Mouse (Mus musculus): ENCODE measurements at regions not wholly inside any gene's neighbourhood (a gene's known extent, or its start where the extent isn't known, plus 50 kb on each side); places are given as distances from the start of the nearest gene placed in this dataset.

DNA sequence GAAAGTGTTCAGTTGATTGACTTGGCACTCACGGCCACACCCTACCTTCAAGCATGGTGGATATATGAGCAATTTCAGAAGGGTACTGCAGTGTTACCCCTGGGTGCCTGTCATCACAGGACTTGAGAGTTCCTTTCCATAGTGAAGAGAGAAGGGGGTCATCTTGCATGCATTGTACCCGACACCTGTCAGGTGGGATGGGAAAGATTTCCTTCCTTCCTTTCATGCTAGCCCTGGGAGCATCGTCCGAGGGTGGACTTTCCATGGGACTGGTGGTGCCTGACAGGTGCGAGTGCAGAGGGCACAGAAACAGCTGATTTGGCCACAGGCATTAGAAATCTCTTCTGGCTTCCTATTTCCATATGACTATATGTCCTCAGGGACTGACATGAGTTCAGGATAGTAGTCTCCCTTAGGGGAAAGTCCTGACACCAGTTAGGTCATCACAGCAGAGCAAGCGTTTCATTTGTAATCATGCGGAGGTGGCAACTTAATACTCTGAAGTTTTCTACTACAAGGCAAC is 342.1 kb upstream of the Id2 start:
- intact Hi-C loops (cut with DNase I) = no loop called here
- no peak for DNase-seq (ENCODE audit: low spot score in 2 of 2)

DNA sequence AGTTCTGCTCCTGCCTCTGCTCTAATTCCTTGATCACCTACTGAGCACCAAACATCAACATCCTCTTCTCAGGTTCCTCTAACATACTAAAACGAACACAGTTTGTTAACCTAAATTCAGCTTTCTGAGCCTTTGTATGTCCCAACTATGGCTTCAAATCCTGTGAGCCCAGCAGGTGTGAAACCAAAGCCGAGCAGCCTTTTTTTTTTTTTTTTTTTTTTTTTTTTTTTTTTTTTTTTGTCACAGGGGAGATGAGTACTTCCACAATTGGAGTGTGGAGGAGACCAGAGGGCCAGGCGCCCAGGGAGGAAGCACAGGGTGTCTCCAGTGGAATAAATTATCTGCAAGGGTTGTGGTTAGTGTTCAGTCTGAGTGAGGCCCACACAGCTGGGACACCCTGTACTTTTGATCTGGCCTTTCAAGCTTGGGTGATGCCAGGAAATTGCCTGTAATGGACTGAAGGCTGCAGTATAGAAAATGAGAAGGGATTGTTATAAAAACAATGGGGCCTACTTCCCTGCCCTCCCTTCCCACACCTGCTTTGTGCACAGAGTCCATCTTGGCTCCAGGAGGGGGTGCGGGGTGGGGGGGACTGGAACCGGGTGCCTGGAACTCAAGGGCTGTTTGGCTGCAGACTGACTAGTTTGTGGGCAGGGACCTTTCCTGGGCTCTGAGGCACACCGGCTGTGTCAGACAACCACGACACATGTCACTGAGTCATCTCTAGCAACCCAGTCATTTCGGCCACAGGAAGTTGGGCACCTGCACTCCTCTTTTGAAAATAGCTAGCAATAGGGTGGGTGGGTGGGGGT is 341.5 kb upstream of the Id2 start:
- intact Hi-C loops (cut with DNase I) = no loop called here
- no peak for DNase-seq (ENCODE audit: low spot score in 2 of 2)

DNA sequence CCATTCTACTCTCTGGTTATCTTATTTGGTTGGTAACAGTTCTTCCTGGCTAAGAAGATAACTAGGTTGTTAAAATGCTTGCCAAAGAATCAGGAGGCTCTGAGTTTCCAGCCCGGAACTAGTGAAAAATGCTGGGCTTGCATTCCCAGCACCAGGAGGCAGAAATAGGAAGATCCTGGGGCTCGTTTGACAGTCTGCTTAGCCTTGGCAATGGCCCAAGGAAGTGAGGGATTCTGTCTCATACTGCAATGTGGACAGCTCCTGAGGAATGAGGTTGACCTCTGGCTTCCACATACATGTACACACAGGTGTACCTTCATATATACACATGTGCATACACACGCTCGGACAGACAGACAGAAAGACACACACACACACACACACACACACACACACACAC is 340.6 kb upstream of the Id2 start:
- DNase-seq (ENCODE audit: low spot score in 2 of 2) = no peak
- intact Hi-C loops (cut with DNase I) = no loop called here

DNA sequence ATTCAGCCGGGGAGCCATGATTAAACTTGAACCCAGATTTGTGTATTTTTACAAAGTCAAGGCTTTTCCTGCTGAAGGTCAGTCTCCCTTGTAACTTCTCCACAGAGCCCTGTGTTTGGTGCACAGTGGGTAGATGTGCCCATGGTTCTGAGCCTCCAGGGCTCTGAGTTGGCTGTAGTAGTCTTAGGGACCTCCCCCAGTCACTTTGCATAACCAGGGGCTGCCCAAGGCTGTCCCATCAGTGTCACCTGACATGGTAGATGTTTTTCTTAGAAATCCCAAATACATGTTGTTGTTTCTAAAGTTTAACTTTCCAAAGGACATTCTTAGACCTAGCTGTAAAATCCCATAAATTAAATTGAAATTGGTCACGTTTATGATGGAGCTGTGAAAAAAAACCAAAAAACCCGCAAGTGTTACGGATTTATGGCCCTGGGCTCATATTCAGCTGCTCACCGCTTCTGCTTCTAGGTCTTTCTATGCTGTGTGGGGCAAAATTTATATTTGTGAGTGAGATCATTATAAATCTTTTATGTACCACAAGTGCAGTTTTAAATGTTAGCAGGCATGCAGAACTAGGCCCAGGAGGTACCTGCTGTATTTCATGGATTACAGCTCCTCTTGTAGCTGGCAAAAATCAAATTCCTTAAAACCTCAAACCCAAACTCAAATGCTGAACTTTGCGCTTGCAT is 339.4 kb upstream of the Id2 start:
- DNase-seq (ENCODE audit: low spot score in 2 of 2) = no peak
- intact Hi-C loops (cut with DNase I) = no loop called here

DNA sequence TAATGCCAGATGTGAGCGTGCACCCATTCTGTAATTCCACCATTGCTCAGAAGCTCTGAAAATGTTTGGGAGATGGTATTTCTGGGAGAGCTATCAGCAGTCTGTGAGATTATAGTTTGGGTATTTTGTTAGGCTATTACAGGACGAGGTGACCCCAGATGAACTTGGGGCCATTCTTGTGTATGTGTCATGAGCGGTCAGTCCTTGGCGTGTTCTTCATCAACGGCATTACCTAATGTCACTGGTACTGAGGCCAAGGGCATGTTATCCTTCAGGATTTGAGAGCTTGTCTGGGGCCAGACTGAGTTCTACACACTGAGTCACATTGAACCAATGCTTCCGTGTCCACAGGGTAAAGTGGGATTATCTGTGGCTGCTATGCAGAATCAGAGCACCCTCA is 335.9 kb upstream of the Id2 start:
- DNase-seq (ENCODE audit: low spot score in 2 of 2) = no peak
- intact Hi-C loops (cut with DNase I) = no loop called here

DNA sequence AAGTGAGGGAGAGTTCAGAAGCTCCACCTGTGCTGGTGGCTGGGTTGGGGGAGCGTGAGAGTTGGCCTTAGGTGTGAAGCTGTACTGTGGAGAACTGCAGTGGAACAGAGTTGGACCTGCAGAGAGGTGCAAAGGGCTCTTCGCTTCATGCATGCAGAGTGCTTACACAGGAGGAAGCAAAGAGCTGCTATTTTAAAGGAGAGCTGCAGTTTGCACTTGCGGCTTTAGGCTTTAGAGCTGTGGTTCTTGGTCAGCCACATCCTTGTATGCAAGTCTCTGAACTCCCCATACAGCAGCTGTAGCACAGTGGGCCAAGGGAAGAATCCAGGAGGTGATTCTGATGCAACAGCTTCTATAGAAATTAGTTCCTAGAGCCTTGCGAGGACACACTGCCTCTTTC is 334.0 kb upstream of the Id2 start:
- intact Hi-C loops (cut with DNase I) = no loop called here

DNA sequence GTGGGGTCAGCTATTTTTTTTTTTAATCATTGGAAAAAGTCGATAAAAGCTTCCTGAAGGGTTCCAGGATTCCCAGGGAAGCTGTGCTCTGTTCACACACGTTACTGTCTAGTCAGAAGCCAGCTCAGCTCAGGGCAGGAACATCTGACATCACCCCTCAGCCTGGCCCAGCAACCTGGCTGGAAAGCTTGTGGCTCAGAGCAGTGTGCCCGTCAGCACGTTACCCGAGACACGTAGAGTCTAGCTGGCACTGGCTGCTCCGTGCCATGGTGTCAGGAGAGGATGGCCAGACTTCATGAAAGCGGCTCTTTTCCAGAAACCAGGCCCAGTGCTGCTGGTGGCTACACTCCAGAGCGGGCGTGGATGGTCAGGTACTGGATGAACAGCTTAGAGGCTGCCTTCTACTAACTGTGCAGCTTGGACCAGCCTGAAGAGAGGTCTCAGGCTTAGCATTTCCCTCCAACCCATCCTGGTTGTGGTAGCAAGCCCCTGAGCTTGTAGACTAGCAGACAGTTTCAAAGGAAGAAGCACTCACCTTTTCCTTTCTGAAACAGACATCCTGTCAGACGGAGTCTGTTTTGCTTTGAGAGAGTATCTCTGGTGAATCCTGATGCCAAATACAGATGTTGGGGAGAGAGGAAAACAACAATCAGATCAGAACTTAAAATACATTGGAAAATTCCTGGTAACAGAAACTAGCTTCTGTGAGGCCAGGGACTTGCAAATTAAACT is 331.1 kb upstream of the Id2 start:
- no peak for DNase-seq (ENCODE audit: low spot score in 2 of 2)
- intact Hi-C loops (cut with DNase I) = no loop called here

More for the DNA sequence above, 334.0 kb upstream of the Id2 start:
- no peak for DNase-seq (ENCODE audit: low spot score in 2 of 2)

DNA sequence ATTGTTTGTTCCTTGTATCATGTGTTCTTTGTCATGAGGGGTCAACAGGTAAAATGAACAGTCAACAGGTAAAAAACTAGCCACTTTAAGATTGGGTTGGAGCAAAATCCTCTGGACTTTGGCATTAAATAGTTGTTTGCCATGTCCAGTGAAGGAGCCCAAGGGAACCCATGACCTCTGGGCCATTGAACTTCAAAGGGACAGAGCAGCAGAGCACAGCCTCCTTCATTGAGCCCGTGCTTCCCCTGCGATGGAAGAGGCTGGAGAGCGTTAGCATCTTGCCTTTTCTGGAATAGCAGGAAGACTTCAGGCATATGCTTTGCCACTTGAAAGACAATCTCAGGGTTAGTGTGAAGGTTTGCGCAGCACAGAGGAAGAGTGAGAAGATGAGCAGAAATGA is 320.4 kb upstream of the Id2 start:
- intact Hi-C loops (cut with DNase I) = no loop called here

DNA sequence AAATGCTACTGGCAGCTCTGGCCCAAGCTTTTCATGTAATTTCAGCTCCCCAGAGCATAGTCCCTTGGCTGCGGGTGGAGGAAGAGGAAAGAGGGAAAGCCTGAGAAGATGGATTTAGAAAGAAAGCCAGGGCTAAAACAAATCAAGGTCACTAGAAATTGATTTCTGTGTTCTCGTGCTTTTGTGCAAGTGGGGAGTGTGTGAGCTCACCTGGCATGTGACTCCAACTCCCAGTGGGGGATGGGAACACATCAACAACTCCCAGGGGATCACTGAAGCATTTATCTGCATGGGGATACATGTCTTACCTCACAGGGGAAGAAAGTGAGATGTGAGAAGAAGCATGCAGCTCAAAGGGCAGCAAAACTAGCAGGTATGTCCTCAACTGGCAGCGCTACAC is 319.6 kb upstream of the Id2 start:
- intact Hi-C loops (cut with DNase I) = no loop called here
- no peak for DNase-seq (ENCODE audit: low spot score in 2 of 2)

More for the DNA sequence above, 320.4 kb upstream of the Id2 start:
- DNase-seq (ENCODE audit: low spot score in 2 of 2) = no peak

DNA sequence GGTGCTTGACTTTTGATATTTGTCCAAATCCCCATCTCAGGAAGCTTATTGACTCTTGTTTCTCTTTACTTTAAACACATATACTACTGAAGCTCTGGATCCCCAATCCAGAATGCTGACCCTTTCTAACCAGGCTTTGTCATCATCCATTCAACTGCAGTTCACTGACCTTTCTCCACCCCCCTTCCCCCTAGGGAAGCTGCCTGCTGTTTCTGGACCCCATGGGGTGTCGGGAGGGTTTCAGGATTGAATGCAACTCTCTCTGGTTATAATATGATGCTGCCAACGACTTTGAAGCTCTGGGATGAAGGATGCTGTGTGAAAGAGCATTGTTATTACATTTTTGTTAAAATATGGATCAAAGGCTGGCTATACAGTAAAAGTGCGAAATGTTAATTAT is 318.7 kb upstream of the Id2 start:
- DNase-seq (ENCODE audit: low spot score in 2 of 2) = no peak
- intact Hi-C loops (cut with DNase I) = loop anchor here (2.0 kb wide), 1 partner anchor 323 kb away; no protein-coding TSS in a partner anchor

DNA sequence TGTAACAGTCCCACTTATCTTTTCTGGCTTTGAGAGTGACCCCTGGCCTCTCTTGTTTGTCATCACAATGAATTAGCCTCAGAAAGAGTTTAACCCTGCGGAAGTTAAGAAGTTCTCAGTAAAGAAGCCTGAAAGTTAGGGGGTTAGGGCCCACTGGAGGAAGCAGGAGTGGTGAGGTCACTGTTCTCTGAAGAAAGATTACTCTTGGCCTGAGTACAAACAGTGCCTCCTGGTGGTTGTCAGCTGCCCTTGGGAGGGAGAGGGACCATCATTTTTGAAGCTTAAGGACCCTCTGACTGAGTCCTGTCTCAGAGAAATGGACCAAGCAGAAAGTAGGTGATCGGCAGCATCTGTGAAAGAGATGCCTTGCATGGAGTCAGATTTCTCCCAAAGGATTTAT is 318.3 kb upstream of the Id2 start:
- intact Hi-C loops (cut with DNase I) = loop anchor here (2.0 kb wide), 1 partner anchor 322 kb away; no protein-coding TSS in a partner anchor
- peak in 1 of 2 experiments; percentile 7 for DNase-seq (ENCODE audit: low spot score in 2 of 2)

DNA sequence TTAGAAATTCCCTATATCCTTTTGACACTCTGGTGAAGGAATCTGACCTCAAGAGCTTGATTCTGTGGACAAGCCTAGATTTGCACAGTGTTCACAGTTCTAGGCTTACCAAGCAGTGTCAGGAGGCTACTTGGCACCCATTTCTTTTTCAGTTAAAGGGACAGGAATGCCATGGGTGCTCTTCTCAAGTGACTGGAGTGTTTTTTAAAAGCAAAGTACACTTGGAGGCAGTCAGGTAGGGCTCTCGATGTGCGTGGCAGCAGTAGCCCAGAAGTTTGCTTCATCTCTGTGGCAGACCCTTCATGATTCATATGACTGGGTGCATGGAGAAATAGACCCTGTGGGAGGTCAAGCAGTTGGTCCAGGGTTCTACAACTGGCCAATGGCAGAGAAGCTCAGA is 310.4 kb upstream of the Id2 start:
- intact Hi-C loops (cut with DNase I) = no loop called here
- no peak for DNase-seq (ENCODE audit: low spot score in 2 of 2)

DNA sequence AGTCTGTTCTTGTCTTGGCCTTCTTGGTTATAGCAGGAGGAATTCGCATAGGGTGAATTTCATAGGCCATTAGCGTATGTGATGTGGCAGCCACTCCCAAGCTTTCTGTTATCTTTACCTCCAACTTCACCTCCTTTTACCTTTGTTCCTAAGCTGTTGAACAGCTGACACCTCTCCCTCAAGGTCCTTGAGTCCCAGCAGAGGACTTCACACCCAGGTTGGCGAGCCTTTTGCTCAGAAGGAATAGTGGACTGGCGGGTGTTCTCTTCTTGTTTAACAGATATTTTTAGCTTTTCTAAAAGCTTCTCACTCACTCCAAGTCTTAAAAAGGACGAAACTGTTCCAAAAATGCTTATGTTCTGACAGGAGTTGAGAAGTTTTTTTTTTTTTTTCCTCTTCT is 303.4 kb upstream of the Id2 start:
- peak in 1 of 2 experiments; percentile 44 for DNase-seq (ENCODE audit: low spot score in 2 of 2)
- intact Hi-C loops (cut with DNase I) = no loop called here

DNA sequence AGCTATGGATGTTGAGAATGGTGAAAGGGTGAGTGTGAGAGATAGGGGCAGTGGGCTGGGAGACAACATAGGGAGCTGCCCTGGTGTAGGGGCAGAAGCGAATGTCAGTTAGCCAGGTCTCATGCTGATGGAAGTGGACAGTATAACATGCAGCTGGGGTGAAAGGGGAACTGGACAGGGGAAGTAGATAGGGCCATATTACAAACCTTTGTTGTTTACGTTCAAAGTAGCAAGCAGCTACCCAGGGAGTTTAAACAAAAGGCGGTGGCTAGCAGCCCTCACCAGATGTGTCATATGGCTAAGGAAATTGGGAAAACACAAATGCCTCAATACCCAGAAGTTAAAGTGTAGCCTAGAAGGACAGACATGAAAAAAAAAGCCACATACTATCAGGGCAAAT is 301.8 kb upstream of the Id2 start:
- intact Hi-C loops (cut with DNase I) = no loop called here
- no peak for DNase-seq (ENCODE audit: low spot score in 2 of 2)

DNA sequence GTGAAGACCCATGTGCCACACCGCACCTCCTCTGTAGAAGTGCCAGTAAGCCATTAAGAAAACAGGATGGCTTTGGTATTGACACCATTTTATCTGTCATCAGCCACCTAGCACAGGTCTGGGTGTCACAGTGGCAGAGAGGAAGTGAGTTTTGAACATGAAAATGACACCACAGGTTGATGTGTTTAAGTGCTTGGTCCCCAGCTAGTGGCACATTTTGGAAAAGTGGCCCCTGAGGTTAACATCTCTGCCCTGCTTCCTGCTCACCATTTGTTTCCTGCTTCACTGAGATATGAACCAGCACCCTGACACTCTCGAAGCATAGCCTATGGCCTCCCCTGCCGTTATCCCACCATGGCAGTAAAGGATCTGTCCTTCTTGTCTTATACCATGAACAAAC is 297.4 kb upstream of the Id2 start:
- DNase-seq (ENCODE audit: low spot score in 2 of 2) = no peak
- intact Hi-C loops (cut with DNase I) = no loop called here

DNA sequence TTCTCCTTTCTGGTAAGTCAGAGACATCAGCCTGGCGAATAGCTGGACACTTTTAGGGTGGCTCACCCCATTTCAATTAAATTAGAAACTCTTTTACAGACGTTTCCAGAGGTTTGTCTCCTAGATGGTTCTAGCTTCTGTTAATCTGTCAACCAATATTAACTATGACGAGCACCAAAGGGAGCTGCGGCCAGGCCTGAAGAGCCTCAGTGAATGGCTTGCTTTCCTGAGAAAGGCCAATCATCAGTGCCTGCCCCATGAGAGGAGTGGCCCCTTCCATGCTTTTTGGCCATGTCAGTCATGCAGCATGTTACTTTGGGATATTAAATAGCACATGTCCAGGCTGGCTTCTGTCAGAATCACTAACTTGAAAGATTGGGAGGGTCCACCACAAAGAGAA is 296.6 kb upstream of the Id2 start:
- intact Hi-C loops (cut with DNase I) = no loop called here

DNA sequence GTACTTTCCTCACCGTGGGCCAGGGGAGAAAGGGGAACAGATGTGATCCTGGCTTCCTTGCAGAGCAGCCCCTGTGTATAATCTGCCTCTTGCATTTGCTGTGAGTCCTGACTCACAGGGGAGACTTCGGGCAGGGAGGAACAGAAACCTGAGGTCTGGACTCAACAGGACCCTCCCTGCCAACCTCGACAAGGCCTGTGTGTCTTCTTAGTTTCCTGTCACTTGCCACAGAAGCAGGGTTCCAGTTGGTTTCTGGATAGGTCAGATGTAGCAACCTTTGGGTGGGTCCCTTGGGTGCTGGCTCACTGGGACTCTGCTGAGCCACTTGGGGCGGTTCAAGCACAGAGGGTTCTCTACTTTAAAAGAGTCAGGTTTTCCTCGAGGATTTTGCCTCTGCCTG is 292.3 kb upstream of the Id2 start:
- intact Hi-C loops (cut with DNase I) = no loop called here
- no peak for DNase-seq (ENCODE audit: low spot score in 2 of 2)

More for the DNA sequence above, 296.6 kb upstream of the Id2 start:
- DNase-seq (ENCODE audit: low spot score in 2 of 2) = no peak

DNA sequence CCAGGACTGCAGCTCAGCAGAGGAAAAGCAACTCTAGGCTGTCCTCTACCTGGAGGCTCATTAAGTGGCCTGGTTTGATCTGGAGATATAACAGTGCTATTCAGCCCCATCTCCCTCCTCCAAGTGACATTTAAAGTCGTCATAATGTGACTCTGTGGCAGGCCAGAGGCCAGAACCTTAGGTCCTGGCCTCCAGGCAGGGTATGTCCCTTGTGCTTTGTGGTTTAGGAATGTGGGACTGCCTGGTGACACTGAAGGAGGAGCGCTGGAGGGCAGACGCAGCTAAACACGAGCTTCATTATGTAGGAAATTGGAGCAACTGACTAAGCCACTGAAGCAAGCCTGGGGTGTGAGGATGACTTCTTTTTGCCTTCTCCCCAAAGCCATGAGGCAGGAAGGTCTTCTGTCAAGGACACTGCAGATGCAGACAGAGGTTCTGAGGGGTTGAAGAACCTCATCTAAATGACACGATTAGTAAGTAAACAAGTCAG is 290.9 kb upstream of the Id2 start:
- intact Hi-C loops (cut with DNase I) = no loop called here
- no peak for DNase-seq (ENCODE audit: low spot score in 2 of 2)

DNA sequence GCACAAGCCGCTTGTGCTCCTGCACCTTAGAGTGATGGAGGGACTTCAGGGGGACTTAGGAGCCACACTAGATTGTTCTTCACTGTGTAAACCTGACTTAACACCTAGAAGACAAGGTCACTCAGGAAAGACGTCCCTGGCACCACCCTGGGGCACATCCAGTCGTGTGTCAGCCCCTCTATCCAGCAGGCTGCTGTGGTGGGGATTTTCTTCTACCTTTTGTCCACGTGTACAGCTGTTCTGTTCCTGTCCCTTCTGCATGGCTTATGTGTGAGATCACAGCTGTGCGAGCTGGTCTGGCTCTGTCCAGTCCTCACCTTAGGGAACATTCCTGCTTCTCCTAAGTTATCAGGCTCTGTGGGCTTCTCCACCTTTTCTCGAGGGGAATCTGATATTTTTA is 286.0 kb upstream of the Id2 start:
- intact Hi-C loops (cut with DNase I) = no loop called here
- DNase-seq (ENCODE audit: low spot score in 2 of 2) = no peak

DNA sequence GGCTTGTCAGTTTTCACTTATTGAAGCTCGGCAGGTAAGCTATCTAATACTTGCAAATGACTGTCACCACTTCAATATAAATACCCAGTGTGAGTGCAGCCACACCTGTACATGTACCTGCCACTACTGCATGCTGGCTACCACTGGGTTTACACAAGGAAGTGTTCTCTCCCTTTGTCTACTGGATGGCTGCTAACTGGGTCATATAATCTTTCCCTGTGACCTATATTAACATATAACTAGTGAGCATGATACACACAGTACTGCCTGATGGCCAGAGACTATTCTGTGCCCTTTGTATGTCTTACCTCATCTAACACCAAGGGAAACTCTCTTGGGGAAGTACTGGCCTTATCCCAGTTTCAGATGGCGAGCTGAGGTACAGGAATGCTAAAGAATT is 285.5 kb upstream of the Id2 start:
- intact Hi-C loops (cut with DNase I) = no loop called here
- DNase-seq (ENCODE audit: low spot score in 2 of 2) = no peak
